Mouse (Mus musculus): ENCODE measurements around the gene Ifnar1. TPM values are rescaled to one million over a fixed set of nuclear protein-coding genes. Genes with fewer than 3 reads are reported as not detected.
A peak's percentile ranks its signal among the peaks of the same experiment; 100 is the strongest.

The Ifnar1 gene
- polyA plus RNA-seq, 1 experiment from 2014 or later: 37.1 TPM

DNA sequence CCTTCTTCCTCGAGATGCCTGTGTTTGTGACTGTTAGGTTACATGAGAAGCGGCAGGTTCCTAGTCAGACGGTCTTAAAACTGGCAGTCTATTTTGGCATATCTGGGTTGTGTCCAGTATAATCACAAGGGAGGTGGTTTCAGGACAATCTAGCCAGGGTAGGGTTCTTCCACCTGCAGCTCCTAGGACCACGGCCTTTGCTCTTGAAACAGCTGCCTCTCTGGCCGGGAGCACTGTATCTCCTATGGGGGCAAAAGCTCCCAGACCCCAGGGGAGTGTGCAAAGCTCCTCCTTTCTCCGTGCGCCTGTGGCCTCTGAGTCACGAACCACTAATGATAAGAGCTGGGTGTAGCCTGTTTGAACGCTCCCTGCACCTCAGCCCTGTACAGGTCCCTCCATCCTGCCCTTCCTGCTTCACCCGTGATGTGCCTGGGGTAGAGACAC, 66.1 kb downstream of the Ifnar1 start:
- 0 out of 2 replicates have a peak overlapping the region, but pooled peaks have one; percentile 22 for H3K9ac ChIP-seq (ENCODE audit: low read depth, low read length)

GRCm38 (mm10) chr16:91552072-91552471, 67.0 kb downstream of the Ifnar1 start:
- peaks cover 55% of the 10 kb centered on the region for H3K4me1 ChIP-seq (ENCODE audit: control insufficient read depth, insufficient read depth, low read length)
- no peak overlapping the region for H3K4me2 ChIP-seq
- ATAC-seq (replicated peaks; ENCODE audit: insufficient number of reproducible peaks, low FRiP score, low TSS enrichment): no peak
- no peaks in the 10 kb centered on the region for H3K9me3 ChIP-seq (replicated peaks; ENCODE audit: control insufficient read depth, low read length)
- peaks cover 6% of the 10 kb centered on the region; the same call in 1 of the 2 replicates for H3K36me3 ChIP-seq (ENCODE audit: control insufficient read depth, insufficient read depth, low read length)
- 23% methylated on average over 9 of the region's 9 CpGs for WGBS (ENCODE audit: insufficient replicate concordance)
- no peaks in the 10 kb centered on the region for H3K27me3 ChIP-seq (ENCODE audit: control insufficient read depth, insufficient read depth, low read length)
- H3K9ac ChIP-seq (ENCODE audit: low read depth, low read length): no peak overlapping the region
- no peak overlapping the region for H3K4me3 ChIP-seq (ENCODE audit: low read depth, low read length)
- H3K27ac ChIP-seq (ENCODE audit: low read depth, low read length): no peak overlapping the region

More for the DNA sequence above, 66.1 kb downstream of the Ifnar1 start:
- Histone ChIP-seq H3K27ac (ENCODE audit: low read depth, low read length) (peak overlapping the region; percentile 1; the same call in 1 of the 2 replicates), H3K9me3 (replicated peaks; ENCODE audit: control insufficient read depth, low read length) (no peaks in the 10 kb centered on the region), H3K4me1 (ENCODE audit: control insufficient read depth, insufficient read depth, low read length) (peaks cover 59% of the 10 kb centered on the region), H3K4me2 (peak overlapping the region; percentile 46), H3K27me3 (ENCODE audit: control insufficient read depth, insufficient read depth, low read length) (no peaks in the 10 kb centered on the region), H3K4me3 (ENCODE audit: low read depth, low read length) (0 out of 2 replicates have a peak overlapping the region, but pooled peaks have one; percentile 9), H3K36me3 (ENCODE audit: control insufficient read depth, insufficient read depth, low read length) (peaks cover 6% of the 10 kb centered on the region; the same call in 1 of the 2 replicates)
- 20% methylated on average over 10 of the region's 10 CpGs for whole genome bisulfite sequencing (ENCODE audit: insufficient replicate concordance)
- ATAC-seq (replicated peaks; ENCODE audit: insufficient number of reproducible peaks, low FRiP score, low TSS enrichment): 0 out of 2 replicates have a peak, but pooled peaks have one; percentile 29

GRCm38 (mm10) chr16:91553625-91554024, 68.6 kb downstream of the Ifnar1 start:
- H3K4me2 ChIP-seq: no peak overlapping the region
- H3K36me3 ChIP-seq (ENCODE audit: control insufficient read depth, insufficient read depth, low read length): peaks cover 14% of the 10 kb centered on the region
- 35% methylated on average over 12 of the region's 12 CpGs for WGBS (ENCODE audit: insufficient replicate concordance)
- H3K27me3 ChIP-seq (ENCODE audit: control insufficient read depth, insufficient read depth, low read length): no peaks in the 10 kb centered on the region
- H3K9ac ChIP-seq (ENCODE audit: low read depth, low read length): no peak overlapping the region
- no peak overlapping the region for H3K27ac ChIP-seq (ENCODE audit: low read depth, low read length)
- H3K4me3 ChIP-seq (ENCODE audit: low read depth, low read length): no peak overlapping the region
- no peak for ATAC-seq (replicated peaks; ENCODE audit: insufficient number of reproducible peaks, low FRiP score, low TSS enrichment)
- peaks cover 48% of the 10 kb centered on the region for H3K4me1 ChIP-seq (ENCODE audit: control insufficient read depth, insufficient read depth, low read length)
- no peaks in the 10 kb centered on the region for H3K9me3 ChIP-seq (replicated peaks; ENCODE audit: control insufficient read depth, low read length)

GRCm38 (mm10) chr16:91555017-91555605, 70.1 kb downstream of the Ifnar1 start:
- 75% methylated on average over 8 of the region's 8 CpGs for WGBS (ENCODE audit: insufficient replicate concordance)
- H3K27me3 ChIP-seq (ENCODE audit: control insufficient read depth, insufficient read depth, low read length): no peaks in the 10 kb centered on the region
- ATAC-seq (replicated peaks; ENCODE audit: insufficient number of reproducible peaks, low FRiP score, low TSS enrichment): no peak
- H3K4me2 ChIP-seq: no peak overlapping the region
- H3K9me3 ChIP-seq (replicated peaks; ENCODE audit: control insufficient read depth, low read length): no peaks in the 10 kb centered on the region
- H3K36me3 ChIP-seq (ENCODE audit: control insufficient read depth, insufficient read depth, low read length): peaks cover 21% of the 10 kb centered on the region
- no peak overlapping the region for H3K4me3 ChIP-seq (ENCODE audit: low read depth, low read length)
- no peak overlapping the region for H3K9ac ChIP-seq (ENCODE audit: low read depth, low read length)
- H3K27ac ChIP-seq (ENCODE audit: low read depth, low read length): no peak overlapping the region
- H3K4me1 ChIP-seq (ENCODE audit: control insufficient read depth, insufficient read depth, low read length): peaks cover 33% of the 10 kb centered on the region

DNA sequence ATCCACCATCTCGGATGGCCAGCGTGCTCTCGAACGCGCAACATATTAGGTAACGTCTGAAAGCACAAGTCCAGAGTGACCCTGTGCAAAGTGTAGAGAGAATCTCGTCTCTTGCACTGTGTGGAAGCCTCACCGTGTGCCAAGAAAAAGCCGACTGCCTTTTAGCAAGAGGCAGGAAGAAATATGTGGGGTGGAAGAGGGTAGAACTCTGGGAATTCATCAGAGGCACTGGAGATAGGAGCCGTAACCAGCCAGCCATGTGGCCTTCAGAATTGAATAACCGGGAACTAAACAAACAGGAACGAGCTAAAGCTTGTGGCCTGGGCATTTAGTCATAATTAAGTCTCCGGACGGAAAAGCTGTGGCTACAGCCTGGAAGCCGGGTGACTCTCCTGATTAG, 71.6 kb downstream of the Ifnar1 start:
- peaks cover 25% of the 10 kb centered on the region for H3K36me3 ChIP-seq (ENCODE audit: control insufficient read depth, insufficient read depth, low read length)
- no peak overlapping the region for H3K4me3 ChIP-seq (ENCODE audit: low read depth, low read length)
- peaks cover 23% of the 10 kb centered on the region for H3K4me1 ChIP-seq (ENCODE audit: control insufficient read depth, insufficient read depth, low read length)
- H3K9me3 ChIP-seq (replicated peaks; ENCODE audit: control insufficient read depth, low read length): no peaks in the 10 kb centered on the region
- H3K27ac ChIP-seq (ENCODE audit: low read depth, low read length): no peak overlapping the region
- no peak overlapping the region for H3K4me2 ChIP-seq
- H3K9ac ChIP-seq (ENCODE audit: low read depth, low read length): no peak overlapping the region
- 85% methylated on average over 15 of the region's 15 CpGs for WGBS (ENCODE audit: insufficient replicate concordance)
- ATAC-seq (replicated peaks; ENCODE audit: insufficient number of reproducible peaks, low FRiP score, low TSS enrichment): no peak
- H3K27me3 ChIP-seq (ENCODE audit: control insufficient read depth, insufficient read depth, low read length): no peaks in the 10 kb centered on the region

Small RNAs within 50 kb of the gene (microRNA-seq; reads per million reads assigned to microRNA genes)
- not detected for gene Mir6367 (ENCODE audit: borderline number of aligned reads)

Other genes starting within 250 kb of the Ifnar1 start
- gene Olig1, start 215.5 kb upstream of the Ifnar1 start, polyA plus RNA-seq (2014; fragmentation: Nextera tagmentation; extraction: Ambion mirVana): not detected in 2 replicates
- gene Ifnar2, start 112.5 kb upstream of the Ifnar1 start, polyA plus RNA-seq (2014; fragmentation: Nextera tagmentation; extraction: Ambion mirVana): 53.9 and 55.6 TPM in 2 replicates
- not detected in 2 replicates for gene Gm21970, start 93.5 kb upstream of the Ifnar1 start, polyA plus RNA-seq (2014; fragmentation: Nextera tagmentation; extraction: Ambion mirVana)
- gene Il10rb, start 79.1 kb upstream of the Ifnar1 start, polyA plus RNA-seq (2014; fragmentation: Nextera tagmentation; extraction: Ambion mirVana): 38.6 and 46.9 TPM in 2 replicates
- gene Ifngr2, start 61.8 kb downstream of the Ifnar1 start, polyA plus RNA-seq (2014; fragmentation: Nextera tagmentation; extraction: Ambion mirVana): 77.9 and 95.2 TPM in 2 replicates
- 60.5 and 68.8 TPM in 2 replicates for gene Tmem50b, start 112.6 kb downstream of the Ifnar1 start, polyA plus RNA-seq (2014; fragmentation: Nextera tagmentation; extraction: Ambion mirVana)
- 2.2 and 3.5 TPM in 2 replicates for gene Dnajc28, start 133.8 kb downstream of the Ifnar1 start, polyA plus RNA-seq (2014; fragmentation: Nextera tagmentation; extraction: Ambion mirVana)
- 84.5 and 88.2 TPM in 2 replicates for gene Gart, start 161.7 kb downstream of the Ifnar1 start, polyA plus RNA-seq (2014; fragmentation: Nextera tagmentation; extraction: Ambion mirVana)
- 86.6 and 116 TPM in 2 replicates for gene Son, start 162.3 kb downstream of the Ifnar1 start, polyA plus RNA-seq (2014; fragmentation: Nextera tagmentation; extraction: Ambion mirVana)
- 20.5 and 20.7 TPM in 2 replicates for gene Donson, start 203.5 kb downstream of the Ifnar1 start, polyA plus RNA-seq (2014; fragmentation: Nextera tagmentation; extraction: Ambion mirVana)
- 54.5 and 54.7 TPM in 2 replicates for gene Cryzl1, start 243.7 kb downstream of the Ifnar1 start, polyA plus RNA-seq (2014; fragmentation: Nextera tagmentation; extraction: Ambion mirVana)
- gene Itsn1, start 244.0 kb downstream of the Ifnar1 start, polyA plus RNA-seq (2014; fragmentation: Nextera tagmentation; extraction: Ambion mirVana): 26.6 and 29.5 TPM in 2 replicates